Mouse (Mus musculus) stomach, postnatal 0 days (tissue): Measurements from ENCODE around the gene Col6a6. TPM values are rescaled to one million over a fixed set of nuclear protein-coding genes. Genes with fewer than 3 reads are reported as not detected.

Source experiments
- ATAC-seq: fragments of 200-750 bp; cut with Nextera tagmentation; 2 replicates; pipeline ENCODE4 v1.8.0; 2017; ENCODE audit not compliant: low FRiP score, low TSS enrichment
- DNase-seq: peaks from one replicate; pipeline ENCODE4 v3.0.0-alpha.2; 2016; ENCODE audit warnings: low spot score
- H3K27ac ChIP-seq: fragments of 300-500 bp; sonication (generic); replicated peaks from 2 replicates; pipeline ENCODE4 v1.5.1; 2014; ENCODE audit warnings: mild to moderate bottlenecking, control low read depth
- H3K27me3 ChIP-seq: fragments of 300-500 bp; sonication (generic); 2 replicates; pipeline ENCODE4 v1.6.1; 2014; ENCODE audit warnings: low read length; ENCODE audit not compliant: control insufficient read depth, insufficient read depth
- H3K36me3 ChIP-seq: fragments of 300-500 bp; sonication (generic); 2 replicates; pipeline ENCODE4 v1.6.1; 2014; ENCODE audit warnings: low read length, mixed read lengths; ENCODE audit not compliant: control insufficient read depth, insufficient read depth
- H3K4me1 ChIP-seq: fragments of 300-500 bp; sonication (generic); replicated peaks from 2 replicates; pipeline ENCODE4 v1.6.1; 2014; ENCODE audit warnings: antibody characterized with exemption; ENCODE audit not compliant: control insufficient read depth, insufficient read depth
- H3K4me2 ChIP-seq: fragments of 300-500 bp; sonication (generic); replicated peaks from 2 replicates; pipeline ENCODE4 v1.6.1; 2014; ENCODE audit warnings: low read depth, mild to moderate bottlenecking, control low read depth, moderate library complexity
- H3K4me3 ChIP-seq: fragments of 300-500 bp; sonication (generic); 2 replicates; pipeline ENCODE4 v1.5.1; 2014; ENCODE audit warnings: low read depth, low read length, control low read depth
- H3K9ac ChIP-seq: fragments of 300-500 bp; sonication (generic); 2 replicates; pipeline ENCODE4 v1.6.1; 2014; ENCODE audit warnings: mild to moderate bottlenecking, low read length, control low read depth, mixed read lengths
- H3K9me3 ChIP-seq: fragments of 300-500 bp; sonication (generic); 2 replicates; pipeline ENCODE4 v1.6.1; 2016; ENCODE audit warnings: low read length; ENCODE audit not compliant: control insufficient read depth
- CTCF ChIP-seq: IDR thresholded peaks from 2 replicates; pipeline ENCODE4 v1.5.1; 2016; ENCODE audit warnings: antibody characterized with exemption, low read depth, mild to moderate bottlenecking, moderate library complexity
- EP300 ChIP-seq: optimal IDR thresholded peaks from 2 replicates; pipeline ENCODE3; 2016; ENCODE audit warnings: antibody characterized with exemption
- WGBS: fragments of 180-500 bp; shearing (Covaris S2); extraction: QIAGEN DNeasy Blood & Tissue Kit; methylation state at CpG from one replicate; pipeline ENCODE4 v1.1.7; 2014; 5-methylcytosine and 5-hydroxymethylcytosine counted together
- polyA plus RNA-seq: library from polyadenylated mRNA; unstranded; fragments of >200 nt; fragmentation: Nextera tagmentation; extraction: Ambion mirVana; gene quantifications from 2 replicates; pipeline ENCODE4 v1.2.1, GENCODE M21; 2015

Col6a6 gene
- polyA plus RNA-seq, 1 experiment from 2014 or later = 0.18 TPM

DNA sequence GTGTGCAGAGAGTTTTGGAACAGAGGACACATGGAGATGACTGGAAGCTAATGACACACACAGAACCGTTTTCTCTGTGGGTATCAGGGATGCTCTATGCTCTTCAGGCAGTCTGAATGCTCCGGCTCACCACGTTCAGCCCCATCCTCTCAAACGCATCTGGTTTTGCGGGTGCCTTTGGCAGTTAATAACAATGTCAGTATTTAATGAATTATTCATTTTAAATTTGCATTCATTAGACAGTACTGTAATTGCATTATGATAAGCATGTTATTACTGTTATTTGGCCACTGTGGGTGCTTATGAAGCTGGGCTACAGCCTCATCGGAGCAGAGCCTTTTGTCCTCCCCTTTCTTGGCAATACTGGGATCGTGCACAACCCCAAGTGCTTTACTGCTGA is 146.6 kb downstream of the Col6a6 start:
- ATAC-seq (no peak), DNase-seq (no peak)
- Histone ChIP-seq H3K4me3 (no peak overlapping the region), H3K9me3 (no peaks in the 10 kb centered on the region), H3K27ac (no peak overlapping the region), H3K36me3 (peaks cover 19% of the 10 kb centered on the region), H3K4me1 (no peaks in the 10 kb centered on the region), H3K27me3 (no peaks in the 10 kb centered on the region), H3K9ac (no peak overlapping the region), H3K4me2 (no peak overlapping the region)
- TF ChIP-seq CTCF = no peak
- TF ChIP-seq EP300 = no peak
- 89% methylated on average over 7 of the region's 7 CpGs for WGBS

- no peak for TF ChIP-seq EP300
- TF ChIP-seq CTCF = no peak
- WGBS = 68% methylated on average over 11 of the region's 11 CpGs
- no peaks in the 10 kb centered on the region for H3K9me3 ChIP-seq
- H3K9ac ChIP-seq = no peak overlapping the region
- no peak overlapping the region for H3K4me2 ChIP-seq
- H3K4me1 ChIP-seq = no peaks in the 10 kb centered on the region
- DNase-seq (no peak), ATAC-seq (no peak)
- no peaks in the 10 kb centered on the region for H3K27me3 ChIP-seq
- no peak overlapping the region for H3K4me3 ChIP-seq
- no peak overlapping the region for H3K27ac ChIP-seq
- H3K36me3 ChIP-seq = peaks cover 21% of the 10 kb centered on the region
Measured at GRCm38 (mm10) chr9:105675941-105676340, 152.0 kb downstream of the Col6a6 start.

DNA sequence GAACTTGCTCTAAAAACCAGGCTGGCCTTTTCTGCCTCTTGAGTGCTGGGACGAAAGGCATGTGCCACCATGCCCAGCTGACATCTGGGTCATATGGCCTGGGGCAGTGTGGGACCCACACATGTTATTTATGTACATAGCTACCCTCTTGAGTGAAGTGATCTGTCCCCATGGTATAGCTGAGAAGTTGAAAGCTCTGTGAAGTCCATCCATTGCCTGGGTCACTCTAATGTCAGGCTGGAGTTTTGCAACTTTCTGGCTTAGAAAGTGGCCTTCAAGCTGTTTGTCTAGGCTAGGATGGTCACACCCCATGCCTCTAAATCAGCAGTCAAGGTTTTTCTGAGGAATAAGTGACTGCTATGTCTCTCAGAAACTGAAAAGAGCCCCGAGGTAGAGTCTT is 155.9 kb downstream of the Col6a6 start:
- peaks cover 14% of the 10 kb centered on the region for H3K36me3 ChIP-seq
- H3K4me2 ChIP-seq = no peak overlapping the region
- DNase-seq (no peak), ATAC-seq (no peak)
- no peaks in the 10 kb centered on the region for H3K4me1 ChIP-seq
- no peak overlapping the region for H3K4me3 ChIP-seq
- TF ChIP-seq CTCF (no peak), EP300 (no peak)
- WGBS = 76% methylated on average over 2 of the region's 2 CpGs
- H3K27me3 ChIP-seq = no peaks in the 10 kb centered on the region
- H3K9me3 ChIP-seq = no peaks in the 10 kb centered on the region
- no peak overlapping the region for H3K27ac ChIP-seq
- H3K9ac ChIP-seq = no peak overlapping the region

GRCm38 (mm10) chr9:105670916-105671315 is 157.0 kb downstream of the Col6a6 start:
- Histone ChIP-seq H3K4me3 (no peak overlapping the region), H3K36me3 (peaks cover 13% of the 10 kb centered on the region), H3K9ac (no peak overlapping the region), H3K4me2 (no peak overlapping the region), H3K4me1 (no peaks in the 10 kb centered on the region), H3K27ac (no peak overlapping the region), H3K9me3 (no peaks in the 10 kb centered on the region), H3K27me3 (no peaks in the 10 kb centered on the region)
- WGBS = 66% methylated on average over 4 of the region's 4 CpGs
- TF ChIP-seq CTCF = no peak
- TF ChIP-seq EP300 = no peak
- DNase-seq (no peak), ATAC-seq (no peak)

- H3K27ac ChIP-seq = peak overlapping the region; percentile 61
- H3K9ac ChIP-seq = no peak overlapping the region
- ATAC-seq (0 out of 2 replicates have a peak, but pooled peaks have one; percentile 60), DNase-seq (no peak)
- H3K4me1 ChIP-seq = no peaks in the 10 kb centered on the region
- no peak overlapping the region for H3K4me2 ChIP-seq
- 71% methylated on average over 7 of the region's 7 CpGs for WGBS
- no peak for TF ChIP-seq EP300
- TF ChIP-seq CTCF = no peak
- H3K9me3 ChIP-seq = no peaks in the 10 kb centered on the region
- H3K36me3 ChIP-seq = peaks cover 19% of the 10 kb centered on the region
- no peaks in the 10 kb centered on the region for H3K27me3 ChIP-seq
- H3K4me3 ChIP-seq = no peak overlapping the region
Measured at GRCm38 (mm10) chr9:105665269-105665668, 162.7 kb downstream of the Col6a6 start.

GRCm38 (mm10) chr9:105659877-105660276 is 168.1 kb downstream of the Col6a6 start:
- DNase-seq = no peak
- Histone ChIP-seq H3K4me3 (no peak overlapping the region), H3K27ac (no peak overlapping the region), H3K4me1 (no peaks in the 10 kb centered on the region), H3K27me3 (no peaks in the 10 kb centered on the region), H3K4me2 (no peak overlapping the region), H3K36me3 (peaks cover 14% of the 10 kb centered on the region), H3K9ac (no peak overlapping the region), H3K9me3 (no peaks in the 10 kb centered on the region)
- no peak for ATAC-seq
- 96% methylated on average over 6 of the region's 6 CpGs for WGBS
- TF ChIP-seq EP300 (no peak), CTCF (no peak)
